Mouse (Mus musculus): Measurements from ENCODE around the gene Tmem258. TPM values are rescaled to one million over a fixed set of nuclear protein-coding genes. Genes with fewer than 3 reads are reported as not detected.
A peak's percentile ranks its signal among the peaks of the same experiment; 100 is the strongest.
"Not testable (repeated sequence)": the region's sequence is repeated elsewhere in the genome, so short reads cannot be mapped to it uniquely, and the experiment has no call there.

Tmem258 gene
- 379 and 394 TPM in 2 replicates for polyA plus RNA-seq (2016; fragmentation: Nextera tagmentation; extraction: Ambion mirVana)

- Histone ChIP-seq H3K4me1 (peaks cover 16% of the 10 kb centered on the region), H3K36me3 (replicated peaks) (peaks cover 64% of the 10 kb centered on the region), H3K4me3 (peak within 1 kb of the TSS; percentile 68), H3K27ac (replicated peaks) (peak within 1 kb of the TSS; percentile 93), H3K27me3 (replicated peaks; ENCODE audit: low read depth, poor library complexity, severe bottlenecking) (no peaks in the 10 kb centered on the region), H3K9me3 (no peaks in the 10 kb centered on the region)
- peak; percentile 91 for DNase-seq (ENCODE audit: low spot score)
- under 1% methylated on average over 40 of the region's 40 CpGs for WGBS
Observed at GRCm38 (mm10) chr19:10203848-10204615, at the start of gene Tmem258, which contains the start of gene Fen1. Gene Tmem258 (plus strand): TSS chr19:10204014. Gene Fen1 (minus strand): TSS chr19:10204169.

GRCm38 (mm10) chr19:10157725-10158124 is 46.1 kb upstream of the Tmem258 start:
- DNase-seq (ENCODE audit: low spot score): no peak
- no peaks in the 10 kb centered on the region for H3K36me3 ChIP-seq (replicated peaks)
- H3K9me3 ChIP-seq: no peaks in the 10 kb centered on the region; the same call in 1 of the 2 replicates
- no peak overlapping the region for H3K27ac ChIP-seq (replicated peaks)
- H3K27me3 ChIP-seq (replicated peaks; ENCODE audit: low read depth, poor library complexity, severe bottlenecking): no peaks in the 10 kb centered on the region
- H3K4me3 ChIP-seq: no peak overlapping the region
- no peaks in the 10 kb centered on the region for H3K4me1 ChIP-seq
- 71% methylated on average over 2 of the region's 2 CpGs for WGBS

GRCm38 (mm10) chr19:10163896-10164295 is 39.9 kb upstream of the Tmem258 start:
- DNase-seq (ENCODE audit: low spot score): no peak
- WGBS: 80% methylated on average over 3 of the region's 3 CpGs
- no peaks in the 10 kb centered on the region for H3K36me3 ChIP-seq (replicated peaks)
- H3K4me3 ChIP-seq: no peak overlapping the region
- H3K4me1 ChIP-seq: no peaks in the 10 kb centered on the region
- no peaks in the 10 kb centered on the region; the same call in 1 of the 2 replicates for H3K9me3 ChIP-seq
- no peak overlapping the region for H3K27ac ChIP-seq (replicated peaks)
- H3K27me3 ChIP-seq (replicated peaks; ENCODE audit: low read depth, poor library complexity, severe bottlenecking): no peaks in the 10 kb centered on the region

- not testable (repeated sequence) for DNase-seq (ENCODE audit: low spot score); H3K4me3 ChIP-seq; H3K4me1 ChIP-seq; H3K27ac ChIP-seq (replicated peaks); H3K27me3 ChIP-seq (replicated peaks; ENCODE audit: low read depth, poor library complexity, severe bottlenecking); H3K36me3 ChIP-seq (replicated peaks); H3K9me3 ChIP-seq
- 90% methylated on average over 4 of the region's 4 CpGs for WGBS
Observed at GRCm38 (mm10) chr19:10165928-10166327, 37.9 kb upstream of the Tmem258 start.

- Histone ChIP-seq H3K9me3 (no peaks in the 10 kb centered on the region; the same call in 1 of the 2 replicates), H3K27me3 (replicated peaks; ENCODE audit: low read depth, poor library complexity, severe bottlenecking) (no peaks in the 10 kb centered on the region), H3K27ac (replicated peaks) (no peak overlapping the region), H3K36me3 (replicated peaks) (no peaks in the 10 kb centered on the region), H3K4me1 (no peaks in the 10 kb centered on the region), H3K4me3 (no peak overlapping the region)
- no peak for DNase-seq (ENCODE audit: low spot score)
- 80% methylated on average over 4 of the region's 4 CpGs for WGBS
Observed at GRCm38 (mm10) chr19:10167112-10167511, 36.7 kb upstream of the Tmem258 start.

- H3K4me1 ChIP-seq: no peaks in the 10 kb centered on the region
- no peak for DNase-seq (ENCODE audit: low spot score)
- H3K27me3 ChIP-seq (replicated peaks; ENCODE audit: low read depth, poor library complexity, severe bottlenecking): no peaks in the 10 kb centered on the region
- no peaks in the 10 kb centered on the region for H3K36me3 ChIP-seq (replicated peaks)
- H3K9me3 ChIP-seq: no peaks in the 10 kb centered on the region
- no peak overlapping the region for H3K27ac ChIP-seq (replicated peaks)
- 94% methylated on average over 1 of the region's 1 CpGs for WGBS
- no peak overlapping the region for H3K4me3 ChIP-seq
Observed at GRCm38 (mm10) chr19:10167951-10168350, 35.9 kb upstream of the Tmem258 start.

GRCm38 (mm10) chr19:10168441-10168840 is 35.4 kb upstream of the Tmem258 start:
- no peak for DNase-seq (ENCODE audit: low spot score)
- H3K9me3 ChIP-seq: no peaks in the 10 kb centered on the region
- no peaks in the 10 kb centered on the region for H3K27me3 ChIP-seq (replicated peaks; ENCODE audit: low read depth, poor library complexity, severe bottlenecking)
- H3K36me3 ChIP-seq (replicated peaks): no peaks in the 10 kb centered on the region
- H3K4me3 ChIP-seq: no peak overlapping the region
- H3K4me1 ChIP-seq: no peaks in the 10 kb centered on the region
- H3K27ac ChIP-seq (replicated peaks): no peak overlapping the region
- WGBS: 81% methylated on average over 3 of the region's 3 CpGs

GRCm38 (mm10) chr19:10169179-10169578 is 34.6 kb upstream of the Tmem258 start:
- H3K9me3 ChIP-seq: no peaks in the 10 kb centered on the region
- no peaks in the 10 kb centered on the region for H3K36me3 ChIP-seq (replicated peaks)
- H3K27ac ChIP-seq (replicated peaks): no peak overlapping the region
- no peak overlapping the region for H3K4me3 ChIP-seq
- no peaks in the 10 kb centered on the region for H3K27me3 ChIP-seq (replicated peaks; ENCODE audit: low read depth, poor library complexity, severe bottlenecking)
- H3K4me1 ChIP-seq: no peaks in the 10 kb centered on the region
- DNase-seq (ENCODE audit: low spot score): no peak

- H3K27me3 ChIP-seq (replicated peaks; ENCODE audit: low read depth, poor library complexity, severe bottlenecking); H3K27ac ChIP-seq (replicated peaks); H3K4me1 ChIP-seq; H3K9me3 ChIP-seq; H3K4me3 ChIP-seq; DNase-seq (ENCODE audit: low spot score); H3K36me3 ChIP-seq (replicated peaks): not testable (repeated sequence)
- WGBS: 78% methylated on average over 3 of the region's 3 CpGs
Observed at GRCm38 (mm10) chr19:10169692-10170330, 34.0 kb upstream of the Tmem258 start.

GRCm38 (mm10) chr19:10170466-10170865 is 33.3 kb upstream of the Tmem258 start:
- 32% methylated on average over 1 of the region's 1 CpGs for WGBS
- Histone ChIP-seq H3K27me3 (replicated peaks; ENCODE audit: low read depth, poor library complexity, severe bottlenecking) (no peaks in the 10 kb centered on the region), H3K4me3 (no peak overlapping the region), H3K4me1 (no peaks in the 10 kb centered on the region), H3K36me3 (replicated peaks) (no peaks in the 10 kb centered on the region), H3K27ac (replicated peaks) (no peak overlapping the region), H3K9me3 (no peaks in the 10 kb centered on the region)
- DNase-seq (ENCODE audit: low spot score): no peak

- Histone ChIP-seq H3K4me3 (no peak overlapping the region), H3K36me3 (replicated peaks) (no peaks in the 10 kb centered on the region), H3K27me3 (replicated peaks; ENCODE audit: low read depth, poor library complexity, severe bottlenecking) (no peaks in the 10 kb centered on the region), H3K27ac (replicated peaks) (no peak overlapping the region), H3K4me1 (no peaks in the 10 kb centered on the region), H3K9me3 (no peaks in the 10 kb centered on the region)
- 83% methylated on average over 7 of the region's 7 CpGs for WGBS
- DNase-seq (ENCODE audit: low spot score): no peak
Observed at GRCm38 (mm10) chr19:10171359-10171758, 32.5 kb upstream of the Tmem258 start.

GRCm38 (mm10) chr19:10171846-10172245 is 32.0 kb upstream of the Tmem258 start:
- Histone ChIP-seq H3K4me1 (peaks cover 1% of the 10 kb centered on the region), H3K27ac (replicated peaks) (no peak overlapping the region), H3K4me3 (no peak overlapping the region), H3K36me3 (replicated peaks) (no peaks in the 10 kb centered on the region), H3K9me3 (no peaks in the 10 kb centered on the region), H3K27me3 (replicated peaks; ENCODE audit: low read depth, poor library complexity, severe bottlenecking) (no peaks in the 10 kb centered on the region)
- DNase-seq (ENCODE audit: low spot score): no peak

GRCm38 (mm10) chr19:10173116-10173718 is 30.6 kb upstream of the Tmem258 start:
- DNase-seq (ENCODE audit: low spot score): no peak
- H3K27me3 ChIP-seq (replicated peaks; ENCODE audit: low read depth, poor library complexity, severe bottlenecking): no peaks in the 10 kb centered on the region
- H3K27ac ChIP-seq (replicated peaks): no peak overlapping the region
- peaks cover 6% of the 10 kb centered on the region for H3K4me1 ChIP-seq
- WGBS: 89% methylated on average over 5 of the region's 5 CpGs
- no peaks in the 10 kb centered on the region for H3K36me3 ChIP-seq (replicated peaks)
- no peaks in the 10 kb centered on the region for H3K9me3 ChIP-seq
- no peak overlapping the region for H3K4me3 ChIP-seq
